Mouse (Mus musculus): ENCODE measurements around the gene Mtfr1l.

The Mtfr1l gene

GRCm38 (mm10) chr4:134557626-134558249 lies 22.6 kb upstream of the Mtfr1l start:
- ATAC-seq (ENCODE audit: low TSS enrichment) = no peak

- no peak for ATAC-seq (ENCODE audit: low TSS enrichment)
These were observed 20.9 kb upstream of the Mtfr1l start for GRCm38 (mm10) chr4:134555956-134556580.

GRCm38 (mm10) chr4:134553631-134554030 lies 18.4 kb upstream of the Mtfr1l start:
- no peak for ATAC-seq (ENCODE audit: low TSS enrichment)

GRCm38 (mm10) chr4:134551494-134552316 lies 16.5 kb upstream of the Mtfr1l start, which contains the start of gene Selenon:
Gene Selenon, minus strand, starts transcription at chr4:134552166.
- peak; percentile 64 for ATAC-seq (ENCODE audit: low TSS enrichment)

GRCm38 (mm10) chr4:134549899-134550298 lies 14.7 kb upstream of the Mtfr1l start:
- no peak for ATAC-seq (ENCODE audit: low TSS enrichment)

GRCm38 (mm10) chr4:134548169-134548938 lies 13.2 kb upstream of the Mtfr1l start:
- ATAC-seq (ENCODE audit: low TSS enrichment) = peak; percentile 16; the same call in 1 of the 2 replicates

- ATAC-seq (ENCODE audit: low TSS enrichment) = no peak
These were observed 11.9 kb upstream of the Mtfr1l start for GRCm38 (mm10) chr4:134546814-134547705.

- peak; percentile 79 for ATAC-seq (ENCODE audit: low TSS enrichment)
These were observed 8.1 kb upstream of the Mtfr1l start for GRCm38 (mm10) chr4:134543261-134543660.

- ATAC-seq (ENCODE audit: low TSS enrichment) = no peak
These were observed 7.5 kb upstream of the Mtfr1l start for GRCm38 (mm10) chr4:134542726-134543125.

GRCm38 (mm10) chr4:134538997-134539580 lies 3.9 kb upstream of the Mtfr1l start:
- ATAC-seq (ENCODE audit: low TSS enrichment) = no peak

- 0 out of 2 replicates have a peak, but pooled peaks have one; percentile 2 for ATAC-seq (ENCODE audit: low TSS enrichment)
These were observed 582 bp upstream of the Mtfr1l start for GRCm38 (mm10) chr4:134535787-134536151.

GRCm38 (mm10) chr4:134534124-134534886 lies 882 bp downstream of the Mtfr1l start:
- ATAC-seq (ENCODE audit: low TSS enrichment) = peak; percentile 24; the same call in 1 of the 2 replicates

GRCm38 (mm10) chr4:134533421-134533820 lies 1.8 kb downstream of the Mtfr1l start:
- no peak for ATAC-seq (ENCODE audit: low TSS enrichment)

GRCm38 (mm10) chr4:134532928-134533327 lies 2.3 kb downstream of the Mtfr1l start:
- ATAC-seq (ENCODE audit: low TSS enrichment) = no peak

- ATAC-seq (ENCODE audit: low TSS enrichment) = no peak
These were observed 9.0 kb downstream of the Mtfr1l start for GRCm38 (mm10) chr4:134526220-134526619.

GRCm38 (mm10) chr4:134525806-134526205 lies 9.4 kb downstream of the Mtfr1l start:
- no peak for ATAC-seq (ENCODE audit: low TSS enrichment)

- no peak for ATAC-seq (ENCODE audit: low TSS enrichment)
These were observed 11.7 kb downstream of the Mtfr1l start for GRCm38 (mm10) chr4:134523447-134523846.

- no peak for ATAC-seq (ENCODE audit: low TSS enrichment)
These were observed 15.9 kb downstream of the Mtfr1l start for GRCm38 (mm10) chr4:134519281-134519680.

GRCm38 (mm10) chr4:134518541-134518940 lies 16.6 kb downstream of the Mtfr1l start:
- no peak for ATAC-seq (ENCODE audit: low TSS enrichment)

GRCm38 (mm10) chr4:134517719-134518118 lies 17.5 kb downstream of the Mtfr1l start:
- ATAC-seq (ENCODE audit: low TSS enrichment) = peak; percentile 78
